Mouse (Mus musculus) neutrophil, adult 5-6 weeks (primary cell): Measurements from ENCODE around the gene Akap13. TPM values are rescaled to one million over a fixed set of nuclear protein-coding genes. Genes with fewer than 3 reads are reported as not detected.

Experiments
- ATAC-seq: fragments of 151-379, 151-347 bp; 2 replicates; pipeline ENCODE4 v1.8.0; 2017; ENCODE audit warnings: mild to moderate bottlenecking, moderate TSS enrichment; ENCODE audit not compliant: insufficient number of reproducible peaks, poor library complexity, low FRiP score, severe bottlenecking; ENCODE audit errors: extremely low read depth
- total RNA-seq: library from RNA; stranded (forward); fragments of 200-1000 nt; gene quantifications from 2 replicates; pipeline ENCODE4 v1.2.3, GENCODE M21; 2017

The Akap13 gene
- total RNA-seq, 1 experiment from 2014 or later, result 935 TPM

DNA sequence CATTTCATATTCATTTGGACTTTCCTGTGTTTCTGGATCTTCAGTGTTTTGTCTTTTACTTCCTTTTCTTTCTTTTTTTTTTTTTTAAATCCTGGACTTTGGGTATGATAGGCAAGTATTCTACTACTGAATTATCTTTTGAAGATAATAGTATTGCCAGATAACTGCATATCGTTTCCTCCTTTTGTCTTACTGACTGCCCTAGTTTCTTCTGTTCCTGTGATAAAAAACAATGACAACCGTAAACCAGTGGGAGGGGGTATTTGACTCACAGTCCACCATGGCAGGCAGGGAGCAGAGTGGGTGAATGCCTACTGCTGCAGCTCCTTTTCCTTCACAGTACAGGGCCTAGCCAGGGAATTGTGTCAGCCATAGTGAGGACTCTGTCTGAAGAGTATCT is 49.2 kb downstream of the Akap13 start:
- no peak for ATAC-seq

GRCm38 (mm10) chr7:75506628-75507027 is 51.3 kb downstream of the Akap13 start:
- ATAC-seq, result no peak

GRCm38 (mm10) chr7:75509085-75509873 is 53.9 kb downstream of the Akap13 start:
- no peak for ATAC-seq

DNA sequence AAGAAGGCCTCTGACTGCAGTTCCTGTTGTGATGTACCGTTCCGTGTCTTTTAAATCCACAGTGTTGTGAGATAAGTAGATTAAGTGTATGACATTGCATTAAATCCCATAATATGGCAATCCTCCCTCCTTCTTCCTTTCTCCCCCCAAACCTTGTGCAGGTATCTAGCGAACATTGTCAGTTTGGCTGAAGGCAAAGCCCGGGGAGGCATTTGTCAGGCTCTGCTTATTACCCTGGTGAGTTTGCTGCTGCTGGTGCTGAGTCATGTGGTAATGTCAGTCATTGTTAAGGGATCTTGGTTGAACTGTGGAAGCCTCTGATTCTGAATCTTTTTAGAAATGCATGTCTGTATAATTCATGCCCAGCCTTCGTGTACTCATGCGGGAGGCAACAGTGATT is 60.1 kb downstream of the Akap13 start:
- ATAC-seq, result no peak

- ATAC-seq, result no peak
Observed at GRCm38 (mm10) chr7:75516716-75517619, 61.6 kb downstream of the Akap13 start.

DNA sequence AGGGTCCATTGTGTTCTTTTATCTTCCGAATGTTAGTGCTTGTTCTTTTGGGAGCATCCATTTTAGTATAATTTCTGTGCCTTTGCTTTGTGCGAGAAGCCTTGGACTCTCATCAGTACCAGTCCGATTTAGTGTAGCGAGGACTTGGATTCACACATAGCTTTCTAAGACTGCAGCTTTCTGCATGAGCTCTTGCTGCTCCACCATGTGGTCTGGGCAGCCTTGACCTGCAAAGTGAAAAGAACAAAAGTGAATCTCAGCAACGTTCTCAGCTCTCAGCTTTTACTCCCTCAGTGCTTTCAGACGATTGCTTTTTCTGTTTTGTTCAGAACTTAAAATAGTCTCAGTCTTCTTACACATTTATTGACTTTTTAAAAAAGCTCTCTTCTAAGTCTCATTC is 65.2 kb downstream of the Akap13 start:
- no peak for ATAC-seq

DNA sequence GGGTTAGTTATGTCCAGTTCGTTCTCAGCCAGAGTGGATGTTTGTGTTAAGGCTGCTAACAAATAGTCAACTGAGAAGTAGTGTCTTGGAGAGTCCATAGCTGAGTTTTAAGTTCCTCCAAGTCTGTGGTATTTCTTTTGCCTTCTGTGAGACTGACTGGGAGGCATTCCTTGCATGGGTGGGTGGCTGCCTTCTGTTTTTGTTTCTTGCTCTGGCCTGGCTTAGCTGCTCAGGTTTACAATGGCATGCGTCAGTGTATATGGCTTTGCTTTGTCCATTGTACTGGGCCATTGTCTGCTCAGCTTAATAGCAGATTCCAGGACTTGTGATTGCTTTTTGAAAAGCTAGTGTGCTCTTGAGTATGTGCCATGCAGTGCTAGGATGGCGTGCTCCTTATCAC is 65.9 kb downstream of the Akap13 start:
- no peak for ATAC-seq

DNA sequence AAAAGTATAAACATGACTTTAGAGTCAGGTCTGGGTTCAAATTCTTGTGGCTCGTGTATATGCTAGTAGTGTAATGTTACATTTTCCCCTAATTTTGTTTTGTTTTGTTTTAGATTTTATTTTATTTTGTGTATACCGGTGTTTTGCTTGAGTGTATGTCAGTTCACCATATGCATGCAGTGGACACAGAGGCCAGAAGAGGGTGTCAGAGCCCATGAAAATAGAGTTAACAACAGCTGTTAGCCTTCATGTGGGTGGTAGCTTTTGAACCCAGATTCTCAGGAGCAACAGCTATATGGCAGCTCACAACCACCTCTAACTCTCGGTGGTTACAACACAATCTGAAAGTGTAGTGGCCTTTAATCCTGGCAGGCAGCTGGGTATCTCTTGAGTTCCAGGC is 66.9 kb downstream of the Akap13 start:
- ATAC-seq, result no peak

DNA sequence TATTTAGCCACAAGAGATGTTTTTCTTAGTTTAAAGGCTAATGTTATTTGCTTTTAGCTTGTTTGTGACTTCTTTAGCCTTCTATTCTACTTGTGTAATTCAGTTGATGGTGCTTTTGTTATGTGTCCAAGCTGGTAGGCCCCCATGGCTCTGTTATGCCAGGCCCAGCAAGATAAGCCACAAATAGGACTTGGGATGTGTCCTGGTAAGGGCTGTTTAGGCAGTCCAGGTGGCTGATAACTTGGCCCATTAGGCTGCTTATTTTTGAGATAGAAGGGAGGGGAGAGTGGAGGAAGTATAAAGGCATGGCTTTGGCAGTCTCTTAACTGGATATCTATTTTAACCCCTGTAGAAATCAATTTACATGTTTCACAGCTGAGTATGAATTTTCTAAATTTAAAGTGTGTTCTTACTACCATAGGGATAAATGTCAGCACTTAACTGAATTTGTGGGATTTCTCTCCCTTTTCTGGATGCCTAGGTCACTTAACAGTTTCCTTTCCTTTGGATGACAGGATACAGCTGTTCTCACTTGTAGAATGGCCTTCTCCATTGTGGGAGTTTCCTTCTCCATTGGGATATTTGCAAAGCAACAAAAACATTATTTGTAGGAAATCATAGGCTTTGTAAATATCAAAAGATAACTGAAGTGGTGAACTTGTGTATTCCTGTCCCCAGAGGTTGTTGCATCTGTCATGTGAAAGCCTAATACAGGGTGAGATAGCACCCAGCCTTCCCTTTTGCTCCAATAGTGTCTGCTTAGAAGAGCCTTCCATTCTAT is 69.6 kb downstream of the Akap13 start:
- ATAC-seq, result no peak

DNA sequence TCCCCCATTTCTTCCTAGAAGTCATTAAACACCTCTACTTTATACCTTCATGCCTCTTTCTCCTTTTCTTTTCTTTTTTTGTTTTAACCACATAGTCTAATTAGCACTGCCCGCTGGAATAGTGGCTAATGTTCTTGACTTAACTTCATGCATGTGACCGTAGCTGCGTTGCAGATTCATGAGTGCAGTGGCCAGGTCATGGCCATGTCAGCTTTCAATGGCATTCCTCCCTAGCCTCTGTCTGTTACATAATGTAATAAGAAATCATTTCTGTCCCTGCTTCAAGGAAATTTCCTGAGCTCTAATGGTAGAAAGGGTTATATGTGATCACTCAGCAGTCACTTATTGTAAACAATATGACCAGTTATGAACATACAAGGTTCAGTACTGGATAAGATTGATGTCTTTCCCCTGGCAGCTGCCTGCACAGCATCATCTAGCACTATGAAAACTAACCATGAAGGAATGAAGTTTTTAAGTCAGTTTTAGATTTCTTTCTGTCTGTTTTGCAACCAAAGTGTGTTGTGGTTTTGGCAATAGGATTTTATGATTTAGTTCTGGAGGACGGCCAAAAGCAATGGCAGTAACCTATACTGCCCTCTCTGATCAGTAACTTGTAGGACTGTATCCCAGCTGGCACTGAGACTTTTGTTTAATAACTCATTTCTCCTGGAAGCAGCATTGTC is 70.5 kb downstream of the Akap13 start:
- no peak for ATAC-seq

DNA sequence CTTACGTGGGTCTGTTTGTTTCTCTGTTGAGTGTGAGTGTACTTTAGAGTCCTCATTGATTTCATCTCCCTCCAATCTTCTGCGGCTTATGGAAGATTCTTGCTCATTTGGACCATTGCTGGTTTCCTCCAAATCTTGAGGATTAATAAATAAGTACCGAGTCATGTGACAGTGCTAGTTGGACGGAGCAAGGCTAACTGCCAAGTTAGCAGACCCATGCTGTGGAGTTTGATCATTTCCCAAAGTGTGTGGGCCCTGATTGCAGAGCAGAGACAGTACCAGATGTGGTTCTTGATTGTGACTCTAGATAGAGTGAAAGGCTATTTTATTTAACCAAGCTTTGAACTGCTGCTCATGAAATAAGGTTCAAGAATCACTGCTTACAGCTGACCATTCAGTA is 73.4 kb downstream of the Akap13 start:
- ATAC-seq, result no peak

DNA sequence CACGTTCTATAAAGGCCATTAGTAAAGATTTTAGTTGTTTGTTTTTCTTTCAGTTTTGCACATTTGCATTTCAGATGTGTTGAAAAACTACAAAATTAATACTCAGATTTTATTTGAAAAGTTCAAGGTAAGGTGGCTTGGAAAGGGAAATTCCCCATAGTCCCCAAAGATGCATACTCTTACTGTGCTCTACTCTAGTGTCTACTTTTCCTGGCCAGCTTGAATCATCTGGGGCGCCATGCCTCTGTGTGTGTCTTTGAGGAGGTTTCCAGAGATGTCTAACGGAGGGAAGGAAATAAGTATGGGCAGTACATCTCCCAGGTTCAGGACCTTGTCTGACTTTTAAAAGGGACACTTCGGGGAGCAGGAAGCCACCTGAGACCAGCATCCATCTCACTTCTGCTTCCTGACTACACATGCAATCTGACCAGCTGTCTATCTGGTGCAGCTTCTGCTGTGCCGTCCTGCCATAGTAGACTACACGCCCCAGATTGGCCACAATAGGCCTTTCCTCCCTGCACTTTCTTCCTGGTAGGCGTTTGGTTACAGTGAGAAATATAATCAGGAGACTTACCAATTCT is 74.6 kb downstream of the Akap13 start:
- peak; percentile 71 for ATAC-seq

DNA sequence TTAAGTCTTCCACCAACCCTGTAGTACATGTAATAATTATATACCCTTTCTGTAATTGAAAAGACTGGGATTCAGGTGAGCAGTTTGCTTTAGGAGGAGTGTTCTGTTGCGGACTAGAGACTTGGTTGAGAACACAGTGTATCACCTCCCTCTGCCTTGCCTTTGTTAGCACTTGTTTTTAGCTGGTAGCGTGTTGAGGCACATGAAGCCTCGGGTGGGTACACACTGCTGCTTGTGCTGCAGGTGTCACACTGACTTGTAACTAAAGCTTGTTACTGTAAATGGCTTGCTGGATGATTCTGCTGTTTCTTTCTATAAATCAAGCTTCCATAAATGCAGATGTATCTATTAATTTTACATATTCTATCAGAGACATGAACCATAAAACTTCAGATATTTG is 75.3 kb downstream of the Akap13 start:
- no peak for ATAC-seq

DNA sequence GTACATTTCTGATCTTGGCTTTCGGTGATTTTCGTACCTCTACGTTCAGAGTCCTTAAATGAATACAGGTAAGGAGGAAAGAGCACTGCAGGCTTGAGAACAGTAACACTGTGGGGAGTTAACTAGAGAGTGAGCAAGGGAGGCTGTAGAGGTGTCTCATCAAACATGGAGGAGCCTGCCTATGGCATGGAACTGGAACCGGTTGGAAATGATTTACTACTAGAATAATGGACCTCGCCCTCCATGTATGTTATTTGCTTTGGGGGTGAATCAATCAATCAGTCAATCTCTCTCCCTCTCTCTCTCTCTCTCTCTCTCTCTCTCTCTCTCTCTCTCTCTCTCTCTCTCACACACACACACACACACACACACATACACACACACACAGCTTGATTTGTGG is 77.7 kb downstream of the Akap13 start:
- no peak for ATAC-seq

DNA sequence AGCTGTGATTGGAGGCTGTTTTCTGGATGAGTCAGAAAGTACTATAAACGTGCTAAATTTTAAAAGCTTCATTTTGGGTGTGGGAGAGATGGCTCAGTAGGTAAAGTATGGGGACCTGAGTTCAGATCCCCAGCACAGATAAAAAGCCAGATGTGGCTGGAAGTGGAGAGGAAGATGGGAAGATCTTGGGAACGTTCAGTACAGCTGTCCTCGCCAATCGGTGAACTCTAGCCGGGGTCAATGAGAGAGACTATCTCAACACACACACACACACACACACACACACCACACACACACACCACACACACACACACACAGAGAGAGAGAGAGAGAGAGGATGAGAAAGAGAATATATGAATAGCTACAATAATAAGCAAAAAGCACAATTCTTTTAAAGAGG is 81.0 kb downstream of the Akap13 start:
- no peak for ATAC-seq

- peak; percentile 72; the same call in 1 of the 2 replicates for ATAC-seq
Observed at GRCm38 (mm10) chr7:75537567-75537966, 82.2 kb downstream of the Akap13 start.

DNA sequence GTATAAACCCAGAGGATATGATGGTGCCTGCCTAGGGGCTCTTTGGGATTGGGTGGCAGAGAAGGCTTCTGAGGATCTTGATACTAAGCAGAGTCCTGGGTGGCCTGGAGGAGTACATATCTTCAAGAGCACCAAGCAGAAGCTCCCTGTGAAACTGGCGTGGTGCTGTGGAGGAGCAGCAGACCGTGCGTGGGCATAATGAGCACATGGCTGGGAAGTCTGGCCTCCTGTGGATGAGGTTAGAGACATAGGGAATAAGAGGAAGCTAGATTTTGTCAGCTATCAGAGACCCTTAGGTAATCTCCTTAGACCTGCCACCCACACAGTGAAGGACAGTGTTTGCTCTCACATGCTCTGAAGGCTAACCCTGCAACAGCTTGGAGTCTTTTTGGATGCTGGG is 83.2 kb downstream of the Akap13 start:
- no peak for ATAC-seq

GRCm38 (mm10) chr7:75539168-75539567 is 83.8 kb downstream of the Akap13 start:
- no peak for ATAC-seq

- no peak for ATAC-seq
Observed at GRCm38 (mm10) chr7:75549856-75550255, 94.5 kb downstream of the Akap13 start.
